Mouse (Mus musculus): ENCODE results near the gene 1700001P01Rik. TPM values are rescaled to one million over a fixed set of nuclear protein-coding genes. Genes with fewer than 3 reads are reported as not detected.

Gene 1700001P01Rik
- not detected for total RNA-seq (2021)

DNA sequence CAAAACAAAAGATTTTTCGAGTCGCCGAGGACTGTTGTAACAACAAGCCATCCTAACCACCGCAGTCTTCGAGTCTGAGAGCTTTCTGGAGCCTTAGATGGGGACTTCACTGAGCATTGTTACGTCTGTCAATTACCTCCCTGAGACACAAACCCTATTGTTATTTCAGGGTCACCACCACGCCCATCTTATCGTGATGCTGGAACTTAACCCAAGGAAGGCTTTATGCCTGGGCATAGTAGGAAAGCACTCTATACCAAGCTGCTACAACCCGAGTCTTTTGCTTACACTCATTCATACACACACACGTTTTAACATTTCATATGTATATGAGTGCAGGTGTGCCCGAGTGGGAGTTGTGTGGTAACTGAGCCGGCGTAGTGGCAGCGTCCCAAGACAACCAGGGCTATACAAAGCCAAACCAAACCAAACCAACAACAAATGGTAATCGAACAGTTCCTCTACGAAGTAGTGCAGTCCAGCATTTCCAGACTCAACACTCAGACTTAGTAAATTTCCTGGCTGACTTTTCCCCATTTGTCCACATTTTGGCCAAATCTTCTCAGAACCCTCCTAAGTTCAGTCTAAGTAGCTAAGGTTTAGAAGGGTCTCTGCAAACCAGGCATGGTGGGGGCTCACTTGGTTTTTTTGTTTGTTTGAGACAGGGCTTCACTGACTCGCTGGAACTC, at the start of gene 1700001P01Rik:
Gene 1700001P01Rik (minus strand): TSS at position 111 of the 689 bp plus-strand sequence.
- no peak for DNase-seq (ENCODE audit: low spot score)
- intact Hi-C loops (cut with DNase I), result no loop called here

DNA sequence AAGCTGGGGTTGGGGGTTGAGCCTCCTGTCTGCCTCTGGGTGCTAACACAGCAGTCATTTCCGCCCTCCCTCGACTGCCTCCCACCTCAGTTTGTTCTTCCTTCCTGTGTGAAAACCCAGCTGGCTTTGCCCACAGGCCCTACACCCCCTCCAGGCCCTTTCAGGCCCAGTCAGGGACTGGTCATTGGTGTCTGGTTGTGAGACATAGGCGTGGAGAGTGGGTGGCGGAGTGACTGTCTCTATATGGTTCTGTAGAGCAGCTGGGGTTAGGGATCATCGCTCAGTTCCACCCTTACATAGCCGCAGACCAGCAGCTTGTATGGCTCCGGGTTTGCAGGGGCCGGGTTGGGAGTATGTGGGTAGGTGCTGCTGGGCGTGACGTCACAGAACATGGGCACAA, 49.6 kb upstream of the 1700001P01Rik start:
- DNase-seq (ENCODE audit: low spot score), result no peak
- intact Hi-C loops (cut with DNase I), result no loop called here

DNA sequence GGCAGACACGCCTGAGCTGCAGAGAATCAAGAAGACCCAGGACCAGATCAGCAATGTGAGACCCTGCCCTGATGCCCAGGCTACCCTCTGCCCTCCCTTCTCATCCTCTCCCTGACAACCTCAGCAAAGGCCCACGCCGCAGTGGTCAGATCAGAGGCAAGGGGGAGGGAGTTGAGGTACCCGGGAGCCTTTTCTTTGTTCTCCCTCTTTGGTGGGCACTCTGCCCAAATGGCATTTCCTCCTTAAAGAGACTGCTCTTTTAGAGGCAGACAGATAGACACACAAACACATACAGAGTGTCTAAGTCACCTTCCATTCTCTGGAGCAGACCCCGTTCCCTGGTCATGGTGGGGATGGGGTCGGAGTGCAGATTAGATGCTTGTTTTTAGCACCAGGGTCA, 49.2 kb upstream of the 1700001P01Rik start:
- intact Hi-C loops (cut with DNase I), result no loop called here
- DNase-seq (ENCODE audit: low spot score), result no peak

DNA sequence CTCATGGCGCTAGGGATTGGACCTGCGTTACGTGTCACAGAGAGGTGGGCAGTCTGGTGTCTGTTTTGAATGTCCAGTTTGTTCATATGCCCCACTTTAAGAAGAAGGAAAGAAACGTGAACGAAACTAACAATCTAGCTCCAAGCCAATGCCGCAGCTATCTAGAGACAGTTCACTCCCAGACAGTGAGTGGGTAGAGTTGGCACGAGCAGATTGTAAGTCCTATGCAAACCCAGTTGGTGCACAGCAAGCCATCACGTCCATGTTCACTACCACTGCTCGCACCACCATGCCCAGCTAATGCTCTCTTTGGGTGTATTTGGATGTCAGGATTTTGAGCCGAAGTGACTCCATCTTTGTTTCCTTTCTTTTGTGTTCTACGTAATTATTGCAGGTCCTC, 48.5 kb upstream of the 1700001P01Rik start:
- intact Hi-C loops (cut with DNase I), result no loop called here
- no peak for DNase-seq (ENCODE audit: low spot score)

DNA sequence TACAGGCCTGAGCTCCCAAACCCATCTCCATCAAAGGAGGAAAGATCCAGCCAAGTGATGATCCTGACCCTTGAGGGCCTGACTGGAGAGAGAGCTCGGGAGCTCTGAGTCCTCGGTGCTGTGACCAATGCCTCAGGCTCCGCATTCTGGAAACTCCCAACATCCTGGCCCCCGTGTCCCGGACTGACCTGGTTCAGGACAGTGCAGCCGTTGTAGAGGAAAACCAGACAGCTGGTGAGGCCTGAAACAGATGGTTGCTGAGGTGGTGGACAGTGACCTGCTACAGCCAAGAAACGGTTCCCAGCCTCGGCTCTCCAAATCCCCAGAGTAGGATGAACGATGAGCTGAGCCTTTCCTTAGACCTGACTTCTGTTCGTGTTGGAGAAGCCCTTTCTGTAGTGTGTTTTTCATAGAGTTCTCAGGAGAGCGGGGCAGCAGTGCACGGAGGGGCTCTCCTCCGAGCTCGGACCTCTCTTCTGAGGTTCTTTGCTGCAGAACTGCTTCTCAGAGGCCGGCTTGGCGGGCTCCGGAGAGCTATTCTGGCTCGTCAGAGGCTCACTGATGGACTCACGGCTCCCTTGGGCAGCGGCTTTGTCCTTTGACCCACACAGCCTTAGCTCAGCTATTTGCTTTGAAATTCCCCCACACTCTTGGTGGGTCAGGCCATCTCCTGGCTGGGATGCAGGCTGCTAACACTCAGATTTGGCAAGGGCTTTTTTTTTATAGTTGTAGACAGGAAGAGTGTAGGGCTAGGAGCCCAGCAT, 47.3 kb upstream of the 1700001P01Rik start:
- DNase-seq (ENCODE audit: low spot score), result no peak
- intact Hi-C loops (cut with DNase I), result no loop called here

DNA sequence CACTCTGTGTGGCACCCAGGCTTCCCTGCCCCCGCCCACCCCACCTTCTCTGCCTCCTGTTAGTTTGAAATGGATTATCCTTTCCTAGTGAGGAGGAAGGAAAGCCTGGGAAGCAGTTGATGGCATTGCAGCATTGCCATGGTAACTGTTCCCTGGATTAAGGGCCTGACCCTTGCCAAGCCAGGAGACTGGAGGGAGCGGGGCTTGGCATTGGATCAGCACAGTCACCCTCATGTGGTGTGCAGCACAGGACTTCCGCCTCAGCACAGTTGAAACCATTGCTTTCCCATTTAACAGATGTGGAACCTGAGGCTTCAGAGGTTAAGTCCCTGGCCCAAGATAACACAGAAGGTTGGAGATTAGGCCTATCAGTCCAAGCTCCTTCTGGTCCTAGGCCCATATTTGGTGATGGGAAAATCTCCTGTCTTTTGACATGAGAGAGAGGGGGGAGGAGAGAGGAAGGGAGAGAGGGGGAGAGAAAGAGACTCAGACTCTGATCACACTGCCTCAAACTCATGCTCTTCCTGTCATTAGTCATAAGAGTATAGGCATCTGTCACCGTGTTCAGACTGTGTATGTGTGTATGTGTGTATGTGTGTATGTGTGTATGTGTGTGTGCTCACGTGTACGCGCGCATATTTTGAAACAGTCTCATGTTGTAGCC, 45.8 kb upstream of the 1700001P01Rik start:
- intact Hi-C loops (cut with DNase I), result loop anchor here (2.0 kb wide), 1 partner anchor 21 kb away; no protein-coding TSS in a partner anchor

DNA sequence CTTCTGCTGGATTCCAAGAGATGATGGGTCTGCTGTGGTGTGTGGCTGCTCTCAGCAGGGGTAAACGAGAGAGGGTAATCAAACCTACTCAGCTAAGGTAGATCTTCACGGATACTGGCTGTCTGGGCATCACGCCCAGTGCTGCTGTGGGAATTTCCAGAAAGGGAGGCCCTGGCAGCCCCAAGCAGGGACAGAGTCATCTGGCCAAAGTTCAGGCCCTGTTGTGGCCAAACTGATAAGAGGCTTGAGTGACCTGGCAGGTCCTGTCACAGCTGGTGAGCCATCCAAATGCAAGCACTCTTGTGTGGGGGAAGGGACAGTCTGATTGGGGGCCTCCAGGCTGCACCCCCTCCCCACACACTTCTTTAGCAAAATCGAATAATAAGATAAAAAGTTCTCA, 45.1 kb upstream of the 1700001P01Rik start:
- no peak for DNase-seq (ENCODE audit: low spot score)
- intact Hi-C loops (cut with DNase I), result loop anchor here (2.0 kb wide), 1 partner anchor 20 kb away; no protein-coding TSS in a partner anchor

More for the DNA sequence above, 45.8 kb upstream of the 1700001P01Rik start:
- DNase-seq (ENCODE audit: low spot score), result no peak

DNA sequence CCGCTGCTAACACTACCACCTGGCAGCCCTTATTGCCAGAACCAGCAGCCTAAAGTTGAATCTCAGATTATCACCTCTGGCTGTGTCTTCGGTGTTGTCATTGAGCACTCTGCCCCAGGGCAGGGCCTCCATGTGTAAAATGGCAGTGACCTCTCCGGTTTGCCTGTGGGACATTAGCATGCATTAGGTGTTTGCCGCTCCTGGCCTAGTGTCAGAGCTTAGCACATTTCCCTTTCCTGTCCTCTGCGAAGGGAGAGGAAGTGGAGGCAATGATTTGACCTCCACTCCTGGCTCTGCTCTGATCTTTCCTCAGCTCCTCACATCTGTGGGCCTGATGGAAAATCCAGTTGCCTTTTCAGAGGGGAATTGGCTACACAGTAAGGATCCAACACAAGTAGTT, 44.2 kb upstream of the 1700001P01Rik start:
- DNase-seq (ENCODE audit: low spot score), result no peak
- intact Hi-C loops (cut with DNase I), result loop anchor here (2.0 kb wide), 1 partner anchor 19 kb away; no protein-coding TSS in a partner anchor

DNA sequence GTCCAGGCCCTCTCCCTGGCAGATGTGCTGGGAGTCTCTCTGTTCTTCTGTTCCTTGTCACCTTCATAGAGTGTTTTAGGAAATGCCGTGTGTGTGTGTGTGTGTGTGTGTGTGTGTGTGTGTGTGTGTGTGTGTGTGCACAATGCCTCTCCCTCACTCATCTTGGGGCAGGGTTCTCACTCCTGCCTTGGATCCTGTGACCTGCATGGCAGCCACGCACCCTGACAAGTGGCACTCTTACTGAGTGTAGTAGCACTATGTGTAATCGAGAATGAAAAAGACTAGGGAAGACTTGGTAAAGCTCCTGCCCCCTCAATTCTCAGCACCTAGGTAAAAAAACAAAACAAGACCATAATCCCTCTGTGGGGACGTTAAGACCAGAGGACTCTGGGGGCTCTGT, 43.4 kb upstream of the 1700001P01Rik start:
- DNase-seq (ENCODE audit: low spot score), result no peak
- intact Hi-C loops (cut with DNase I), result no loop called here

DNA sequence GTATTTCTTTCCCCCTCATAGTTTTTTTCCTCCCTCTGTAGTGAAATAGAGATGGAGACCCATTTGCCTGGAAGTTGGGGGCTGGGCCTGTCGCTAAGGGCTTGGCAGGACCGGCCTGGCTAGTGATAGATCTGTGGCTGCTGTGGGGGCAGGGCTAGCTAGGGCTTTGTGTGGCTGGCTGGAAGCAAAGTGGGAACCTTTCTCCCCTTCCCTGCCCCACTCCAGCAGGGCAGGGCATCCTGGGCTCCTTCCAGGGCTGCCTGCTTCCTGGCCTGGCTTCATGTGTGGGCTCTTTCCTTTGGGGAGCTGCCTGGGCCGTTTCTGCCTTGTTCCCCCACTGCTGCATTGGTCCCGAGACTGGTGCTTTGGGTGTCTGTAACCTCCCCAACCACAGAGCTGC, 42.9 kb upstream of the 1700001P01Rik start:
- intact Hi-C loops (cut with DNase I), result no loop called here
- DNase-seq (ENCODE audit: low spot score), result no peak

DNA sequence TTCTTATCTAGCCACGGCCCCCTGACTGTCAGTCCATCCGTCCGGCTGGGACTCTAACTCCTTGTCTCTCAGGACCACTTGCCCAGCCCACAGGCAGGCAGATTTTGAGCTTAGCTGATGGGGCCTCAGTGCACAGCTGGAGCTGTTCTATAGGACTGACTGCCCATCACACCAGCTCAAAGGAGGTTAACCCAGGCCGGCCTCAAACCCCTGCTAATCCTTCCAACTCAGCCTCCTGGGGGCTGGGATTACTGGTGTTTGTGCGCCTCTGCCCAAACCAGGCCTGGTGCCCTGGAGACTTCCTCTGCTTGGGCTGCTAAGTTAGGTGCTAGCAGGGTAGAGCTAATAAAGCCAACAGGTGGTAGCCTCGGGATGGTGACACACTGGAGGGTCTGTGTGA, 42.3 kb upstream of the 1700001P01Rik start:
- intact Hi-C loops (cut with DNase I), result no loop called here
- DNase-seq (ENCODE audit: low spot score), result no peak

DNA sequence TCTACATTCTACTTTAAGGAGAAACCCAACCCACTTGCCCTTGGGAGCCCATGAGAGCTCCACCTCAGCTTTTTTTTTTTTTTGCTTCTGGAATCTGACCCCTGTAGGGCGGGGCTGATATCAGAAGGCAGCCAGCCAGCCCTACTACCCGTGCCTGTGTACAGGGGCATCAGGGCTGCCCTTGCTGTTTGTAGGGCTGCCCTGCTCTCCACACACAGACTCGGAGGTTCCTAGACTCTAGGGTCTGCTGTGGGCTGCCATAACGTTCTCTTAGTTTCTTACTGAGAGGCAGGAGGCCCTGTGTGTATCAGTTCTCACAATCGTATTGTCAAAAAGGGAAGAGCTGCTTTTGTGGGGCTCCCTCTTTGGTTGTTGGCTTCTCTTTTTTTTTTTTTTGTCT, 41.7 kb upstream of the 1700001P01Rik start:
- intact Hi-C loops (cut with DNase I), result no loop called here
- no peak for DNase-seq (ENCODE audit: low spot score)

DNA sequence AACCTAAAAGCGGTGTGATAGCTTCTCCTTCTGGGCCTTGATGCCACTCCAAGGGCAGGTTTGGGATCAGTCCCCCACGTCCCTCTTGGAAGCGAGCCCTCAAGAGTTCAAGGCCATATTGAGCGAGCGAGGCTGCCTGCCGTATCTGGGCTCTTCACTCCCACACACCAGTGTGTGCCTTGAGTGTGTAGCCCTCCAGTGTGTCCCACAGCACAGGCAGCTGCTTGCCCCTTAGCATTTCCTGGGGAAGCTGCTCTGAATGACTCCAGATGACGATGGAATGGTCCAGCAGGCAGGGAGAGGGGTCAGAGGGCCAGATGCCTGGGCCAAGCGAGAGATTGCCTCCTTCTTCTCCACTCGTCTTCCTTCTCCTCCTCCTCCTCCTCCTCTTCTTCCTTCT, 41.2 kb upstream of the 1700001P01Rik start:
- intact Hi-C loops (cut with DNase I), result no loop called here

DNA sequence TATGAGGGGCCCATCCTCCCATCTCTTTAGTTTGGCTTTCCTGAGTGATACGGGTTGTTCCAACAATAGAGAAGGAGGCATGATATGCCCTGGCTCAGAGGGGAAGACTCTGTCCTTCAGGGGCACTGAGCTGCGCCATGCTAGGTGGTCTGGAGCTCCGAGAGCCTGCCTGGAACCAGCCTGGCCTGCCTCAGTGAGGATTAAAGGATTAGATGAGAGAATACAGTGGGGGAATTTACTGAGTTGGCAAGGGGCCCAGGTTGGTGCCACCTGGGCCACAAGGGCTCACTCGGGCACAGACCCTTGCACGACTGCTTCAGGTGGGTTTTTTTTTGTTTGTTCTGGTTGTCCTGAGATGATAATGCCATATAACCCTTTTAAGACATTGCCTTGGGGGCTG, 40.5 kb upstream of the 1700001P01Rik start:
- intact Hi-C loops (cut with DNase I), result no loop called here

More for the DNA sequence above, 41.2 kb upstream of the 1700001P01Rik start:
- no peak for DNase-seq (ENCODE audit: low spot score)

DNA sequence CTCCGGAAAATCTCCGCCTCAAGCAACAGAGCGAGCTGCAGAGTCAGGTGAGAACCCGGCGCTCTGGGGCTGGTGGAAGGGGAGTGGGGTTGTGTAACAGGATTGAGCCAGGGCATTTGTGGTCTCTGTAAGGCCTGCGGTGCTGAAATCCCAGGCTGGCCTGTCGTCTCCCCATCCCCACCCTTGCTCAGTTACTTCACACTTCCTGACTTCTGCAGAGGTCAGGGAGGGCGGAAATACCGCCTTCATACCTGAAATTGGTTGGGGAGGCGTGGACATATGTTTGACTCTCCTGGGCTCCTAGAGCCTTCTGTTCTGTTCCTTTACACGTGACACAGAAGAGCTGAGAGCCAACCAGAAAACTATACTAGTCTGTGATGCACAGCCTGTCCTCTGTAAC, 40.0 kb upstream of the 1700001P01Rik start:
- DNase-seq (ENCODE audit: low spot score), result no peak
- intact Hi-C loops (cut with DNase I), result no loop called here

More for the DNA sequence above, 40.5 kb upstream of the 1700001P01Rik start:
- no peak for DNase-seq (ENCODE audit: low spot score)

DNA sequence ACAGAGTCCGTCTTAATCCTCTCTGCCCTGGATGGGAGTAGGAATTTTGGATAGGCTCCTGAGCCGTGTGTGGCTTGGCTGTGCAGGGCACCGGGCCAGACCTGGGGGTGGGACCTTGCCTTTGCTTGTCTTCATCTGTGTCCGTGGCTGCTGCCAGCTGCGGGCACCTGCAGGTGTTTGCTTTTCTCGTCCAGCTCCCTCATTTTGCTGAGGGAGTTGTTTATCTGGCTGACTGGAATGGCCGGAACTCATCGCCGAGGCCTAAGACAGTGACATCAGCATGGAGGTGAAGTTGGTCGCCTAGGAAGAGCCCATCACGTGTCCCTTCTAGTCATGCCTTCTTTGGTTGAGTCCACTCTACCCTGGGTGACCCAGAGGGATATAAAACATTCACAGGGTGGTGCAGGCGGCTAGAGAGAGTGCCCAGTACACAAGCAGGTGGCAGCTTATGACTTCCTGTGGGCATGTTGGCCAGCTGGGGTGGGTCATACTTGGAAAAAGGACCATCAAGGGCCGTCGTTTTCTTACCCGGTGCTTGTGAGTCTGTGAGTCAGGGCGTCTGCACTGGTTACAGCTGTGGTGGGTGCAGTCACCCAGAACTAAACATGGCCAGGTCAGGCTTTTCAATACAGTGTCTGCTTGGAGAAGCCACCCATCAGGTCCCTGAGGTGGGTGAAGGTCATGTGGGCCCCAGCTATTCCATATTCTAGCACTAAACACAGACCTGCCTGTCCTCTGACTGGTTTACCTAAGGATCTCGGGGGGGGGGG, 38.2 kb upstream of the 1700001P01Rik start:
- DNase-seq (ENCODE audit: low spot score), result no peak
- intact Hi-C loops (cut with DNase I), result no loop called here

DNA sequence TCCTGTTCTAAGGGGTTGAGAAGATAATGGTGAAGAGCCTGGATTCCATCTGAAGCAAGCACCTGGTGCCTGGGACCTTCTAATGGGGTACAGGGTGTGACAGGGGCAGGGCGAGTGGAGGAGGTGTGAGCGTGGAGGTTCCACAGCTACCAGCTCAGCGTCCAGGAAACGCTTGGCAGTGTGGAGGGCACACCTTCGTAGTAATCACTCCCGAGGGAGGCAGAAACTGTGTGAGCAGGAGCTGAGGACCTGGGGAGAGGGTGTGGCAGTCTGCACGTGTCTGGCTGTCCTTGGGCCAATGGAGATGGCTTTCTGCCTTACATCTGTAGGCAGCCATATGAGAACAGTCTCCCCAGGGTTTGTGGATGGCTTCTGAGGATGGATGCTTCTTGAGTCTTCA, 37.4 kb upstream of the 1700001P01Rik start:
- DNase-seq (ENCODE audit: low spot score), result no peak
- intact Hi-C loops (cut with DNase I), result no loop called here

DNA sequence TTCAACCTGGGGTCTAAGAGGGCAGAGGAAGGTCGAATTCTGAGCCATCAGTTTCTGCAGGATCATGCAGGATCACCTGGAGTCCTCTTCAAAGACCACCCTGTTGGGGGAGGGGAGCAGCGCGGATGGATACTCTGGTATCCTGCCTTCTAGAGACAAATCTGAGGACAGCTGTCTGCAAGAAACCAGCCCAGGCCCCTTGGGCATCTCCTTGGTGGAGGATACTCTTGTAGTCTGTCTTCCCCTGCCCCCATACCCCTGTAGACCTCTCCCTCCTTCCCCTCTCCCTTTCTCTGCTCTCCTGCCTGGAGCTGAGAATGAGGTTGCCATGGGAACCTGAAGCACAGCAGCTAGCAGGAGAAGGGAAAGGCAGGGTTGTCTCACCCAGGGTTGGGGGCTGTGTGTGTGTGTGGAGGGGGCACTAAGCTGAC, 36.8 kb upstream of the 1700001P01Rik start:
- DNase-seq (ENCODE audit: low spot score), result no peak
- intact Hi-C loops (cut with DNase I), result no loop called here

DNA sequence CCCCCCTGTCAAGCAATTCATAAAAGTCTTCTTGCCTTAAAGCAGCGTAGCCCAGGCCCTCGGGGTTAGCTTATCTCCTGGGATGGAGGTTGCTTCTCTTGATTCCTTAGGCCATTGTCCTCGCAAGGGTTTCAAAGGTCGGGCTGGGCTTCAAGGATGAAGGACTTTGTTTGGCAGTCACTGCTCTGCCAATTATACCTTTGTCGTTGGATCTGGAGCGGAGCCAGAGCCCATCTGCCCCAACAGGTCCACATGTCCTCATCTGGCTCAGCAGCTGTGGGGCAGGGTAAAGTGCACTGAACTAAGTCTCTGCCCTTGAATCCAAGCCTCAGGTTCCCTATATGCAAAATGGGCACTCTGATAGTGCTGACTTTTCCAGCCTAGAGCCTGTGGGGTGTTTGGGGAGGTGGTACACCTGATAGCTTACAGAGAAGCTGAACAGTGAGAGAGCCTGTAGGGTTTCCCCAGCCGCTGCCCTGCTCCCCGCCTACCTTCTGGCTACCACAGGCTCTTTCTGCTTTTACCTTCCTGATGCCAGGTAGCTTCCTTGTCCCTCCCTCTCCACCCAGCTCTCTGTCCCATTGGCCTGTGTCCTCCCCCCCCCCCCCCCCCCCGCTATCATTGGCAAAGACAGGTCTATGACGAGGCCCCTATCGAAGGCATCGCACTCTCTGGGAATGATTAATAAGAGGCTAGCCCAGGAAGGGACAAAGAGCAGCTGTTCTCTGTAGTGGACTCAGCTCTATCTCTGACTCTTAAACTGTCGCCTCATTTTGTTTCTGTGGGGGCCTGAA, 36.0 kb upstream of the 1700001P01Rik start:
- intact Hi-C loops (cut with DNase I), result no loop called here
- DNase-seq (ENCODE audit: low spot score), result no peak

All from heart, postnatal 25 days (tissue).